Mouse (Mus musculus) forelimb bud, embryonic 11.5 days (tissue): ENCODE results near the gene 4930451I11Rik.
A peak's percentile ranks its signal among the peaks of the same experiment; 100 is the strongest.

ENCODE experiments used
- DNase-seq: peaks from one replicate; pipeline ENCODE4 v3.0.0-alpha.2; 2012; ENCODE audit warnings: low read depth, low spot score

4930451I11Rik gene

DNA sequence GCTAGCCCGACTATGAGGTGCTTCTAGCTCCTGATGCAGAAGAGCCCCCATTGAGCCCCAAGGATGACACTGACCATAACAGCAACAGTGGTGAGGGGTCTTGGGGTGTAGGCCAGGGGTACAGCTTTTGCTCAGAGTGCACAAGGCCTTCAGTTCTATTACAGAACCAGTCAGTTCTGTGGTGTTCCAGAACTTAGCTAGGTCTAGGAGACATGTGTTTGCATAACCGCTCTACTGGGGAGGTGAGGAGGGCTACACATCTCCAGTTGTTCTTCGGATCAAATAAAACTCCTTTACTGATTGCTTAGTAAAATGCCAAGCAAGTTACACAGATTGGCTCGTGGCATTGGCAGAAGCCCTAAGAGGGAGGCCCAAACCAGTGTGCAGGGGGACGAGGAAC lies at the start of gene 4930451I11Rik:
Gene 4930451I11Rik (minus strand): TSS at position 101 of the 400 bp plus-strand sequence.
- no peak for DNase-seq

DNA sequence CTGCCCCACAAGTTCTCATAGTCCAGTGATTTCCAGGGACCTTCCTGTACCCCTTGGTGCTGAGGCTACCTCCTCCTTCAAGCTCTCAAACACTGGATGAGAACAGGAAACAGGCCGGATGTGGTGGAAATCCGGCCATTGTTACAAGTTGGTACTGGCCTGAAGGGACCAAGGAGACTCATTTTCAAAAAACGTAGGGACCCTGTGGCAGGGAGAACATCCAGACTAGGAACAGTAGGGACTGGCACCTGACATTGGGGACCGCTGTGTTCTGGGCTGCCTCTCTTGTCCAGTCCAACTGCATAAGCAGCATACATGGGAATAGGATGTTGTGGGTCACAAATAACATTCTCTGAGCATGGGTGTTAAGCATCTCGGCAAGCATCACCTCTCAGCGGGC lies 49.6 kb upstream of the 4930451I11Rik start:
- no peak for DNase-seq

DNA sequence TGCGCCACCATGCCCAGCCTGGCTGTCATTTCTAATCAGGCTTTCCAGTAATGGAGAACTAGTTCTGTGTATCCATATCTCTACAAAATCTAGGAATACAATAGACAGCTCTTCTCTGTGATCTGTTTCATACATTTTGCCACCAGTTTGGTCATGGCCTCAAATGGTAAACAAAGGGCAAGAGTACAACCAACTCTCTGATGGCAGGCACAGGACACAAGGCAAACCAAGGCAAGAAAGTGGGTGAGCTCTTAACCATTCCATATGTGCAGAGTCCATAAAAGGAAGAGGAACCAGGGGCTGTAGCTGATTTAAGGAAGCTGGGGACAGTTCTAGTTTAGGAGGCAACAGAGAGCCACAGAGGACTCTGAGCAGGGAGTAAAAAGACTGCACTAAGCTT lies 45.8 kb upstream of the 4930451I11Rik start:
- no peak for DNase-seq

DNA sequence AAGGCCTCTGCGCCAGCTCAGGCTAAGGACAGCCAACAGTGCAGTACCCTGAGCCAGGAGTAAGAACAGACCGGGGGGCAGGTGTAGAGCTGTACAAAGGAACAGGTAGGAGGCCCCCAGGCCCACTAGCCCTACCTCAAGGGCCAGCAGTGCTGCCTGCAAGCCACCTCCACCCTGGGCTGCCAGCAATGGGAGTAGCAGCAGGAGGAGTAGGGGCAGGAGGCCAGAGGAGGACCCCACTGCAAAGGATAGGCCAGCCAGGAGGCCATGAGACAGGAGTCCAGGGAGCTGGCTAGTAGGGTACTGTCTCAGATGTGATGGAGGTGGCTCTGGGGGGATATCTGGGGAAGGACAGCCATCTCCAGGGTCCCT lies 39.1 kb upstream of the 4930451I11Rik start:
- no peak for DNase-seq

DNA sequence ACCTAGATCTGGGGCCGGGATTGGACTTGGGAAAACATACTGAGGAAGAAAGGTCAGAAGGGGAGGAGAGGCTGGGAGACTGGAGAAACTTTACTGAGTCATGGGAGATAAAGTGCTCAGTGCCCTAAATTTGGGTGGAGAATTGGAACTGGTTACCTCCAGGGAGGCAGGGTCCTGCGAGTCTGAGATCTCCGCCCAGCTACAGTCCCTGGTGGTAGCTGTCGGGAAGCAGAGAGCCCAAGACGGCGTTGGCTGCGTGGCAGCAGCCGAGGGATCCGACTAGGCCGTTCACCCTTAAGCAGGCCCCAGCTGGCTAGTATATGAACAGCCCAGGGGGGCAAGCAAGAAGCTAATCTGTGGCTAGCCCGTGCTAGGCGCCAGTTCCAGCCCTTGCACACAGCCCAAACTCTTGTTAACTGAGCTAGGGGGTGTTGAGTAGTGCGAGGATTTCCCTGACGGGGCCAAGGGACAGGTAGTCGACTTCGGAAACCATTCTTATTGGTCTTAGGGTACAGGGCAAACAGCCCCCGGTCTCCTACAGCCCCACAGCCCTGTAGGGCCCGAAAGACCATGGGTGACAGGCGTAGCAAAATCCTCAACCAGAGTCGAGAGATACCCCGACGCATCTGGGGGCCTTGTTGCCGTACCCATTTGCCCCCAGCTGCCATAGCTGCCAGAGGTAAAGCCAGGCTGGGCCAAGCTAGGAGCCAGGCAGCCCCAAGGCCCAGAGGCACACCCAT lies 38.5 kb upstream of the 4930451I11Rik start:
- DNase-seq, result no peak

DNA sequence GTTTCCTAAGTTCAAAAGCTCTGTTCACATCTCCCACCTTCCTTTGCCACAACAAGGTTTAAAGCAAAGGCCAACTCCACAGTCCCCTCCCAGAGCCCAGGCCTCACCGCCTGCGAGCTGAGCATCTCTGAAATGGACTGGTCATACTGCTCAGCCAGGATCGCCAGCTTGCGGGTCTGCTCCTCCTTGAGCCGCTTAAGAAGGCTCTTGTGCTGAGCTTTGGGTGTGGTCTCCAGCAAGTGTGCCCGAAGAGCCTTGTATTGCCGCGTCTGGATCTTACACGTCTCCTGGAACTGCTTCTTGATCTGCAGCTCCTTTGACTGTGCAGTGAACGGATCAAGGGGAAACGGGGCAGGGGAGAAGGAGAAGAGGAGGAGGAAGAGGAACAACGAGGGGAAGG lies 36.6 kb upstream of the 4930451I11Rik start:
- no peak for DNase-seq

DNA sequence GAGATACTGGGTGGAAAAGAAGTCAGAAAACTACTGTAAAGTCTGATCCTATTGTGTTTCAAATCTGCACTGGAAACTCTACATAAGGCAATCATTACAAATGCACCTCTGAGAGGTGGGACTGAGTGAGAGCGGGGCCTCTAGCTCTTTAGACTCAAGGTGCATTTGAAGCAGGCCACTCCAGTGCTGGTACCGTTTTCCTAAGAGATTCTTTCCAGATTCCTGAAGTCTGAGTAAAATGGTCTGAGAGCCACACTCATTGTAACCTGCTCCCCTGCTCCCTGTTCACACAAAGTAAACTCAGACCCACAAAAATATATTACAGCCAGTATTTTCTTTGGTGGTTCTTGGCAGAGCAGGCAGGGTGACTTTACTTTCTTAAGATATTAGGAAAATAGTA lies 36.1 kb upstream of the 4930451I11Rik start:
- DNase-seq, result no peak

DNA sequence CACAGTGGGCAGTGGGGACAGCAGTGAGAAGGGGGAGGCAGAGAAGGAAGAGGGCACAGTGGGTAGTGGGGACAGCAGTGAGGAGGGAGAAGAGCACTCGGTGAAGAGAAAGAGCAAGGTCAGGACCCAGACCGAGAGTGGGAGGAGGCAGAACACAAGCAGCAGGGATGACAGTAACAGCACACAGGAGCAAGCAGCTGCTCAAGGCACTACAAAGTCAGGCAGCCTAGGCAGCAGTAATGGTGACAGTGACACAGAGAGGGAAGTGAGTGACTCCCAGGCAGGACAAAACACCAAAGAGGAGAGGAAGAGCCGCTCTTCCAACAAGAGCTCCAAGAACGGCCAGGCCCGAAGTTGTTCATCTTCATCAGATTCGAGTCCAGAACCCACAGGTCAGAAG lies 32.4 kb upstream of the 4930451I11Rik start:
- no peak for DNase-seq

DNA sequence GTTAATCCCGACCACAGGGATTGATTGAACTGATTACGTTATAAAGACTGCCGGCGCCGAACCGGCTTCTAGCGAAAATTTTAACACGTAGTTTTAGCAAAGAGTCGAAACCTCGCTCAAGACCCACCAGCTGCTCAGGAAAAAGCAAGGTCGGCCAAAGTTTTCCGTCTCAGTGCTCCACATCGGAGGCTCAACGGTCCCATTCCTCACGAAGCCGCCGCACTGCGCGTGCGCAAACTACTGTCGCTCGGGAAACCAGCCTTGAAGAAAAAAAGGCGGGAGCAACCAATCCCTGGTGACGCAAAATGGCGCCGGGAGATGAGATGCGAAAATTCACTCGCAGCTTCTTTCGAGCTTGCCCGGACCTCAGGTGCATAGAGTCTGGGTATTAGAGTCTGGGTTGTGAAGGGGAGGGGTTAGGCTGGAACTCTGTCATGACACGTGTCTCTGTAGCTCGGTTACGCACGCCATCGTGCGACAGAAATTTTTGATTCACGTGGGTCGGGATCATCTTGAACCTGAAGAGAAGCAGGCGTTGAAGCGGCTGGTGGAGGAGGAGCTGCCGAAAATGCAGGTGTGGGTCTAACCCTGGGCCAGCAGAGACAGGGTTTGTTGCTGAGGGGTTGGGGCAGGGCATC lies 30.8 kb upstream of the 4930451I11Rik start, which contains the start of gene Ino80e:
Gene Ino80e (minus strand): TSS at position 231 of the 638 bp plus-strand sequence.
- peak; percentile 97 for DNase-seq

DNA sequence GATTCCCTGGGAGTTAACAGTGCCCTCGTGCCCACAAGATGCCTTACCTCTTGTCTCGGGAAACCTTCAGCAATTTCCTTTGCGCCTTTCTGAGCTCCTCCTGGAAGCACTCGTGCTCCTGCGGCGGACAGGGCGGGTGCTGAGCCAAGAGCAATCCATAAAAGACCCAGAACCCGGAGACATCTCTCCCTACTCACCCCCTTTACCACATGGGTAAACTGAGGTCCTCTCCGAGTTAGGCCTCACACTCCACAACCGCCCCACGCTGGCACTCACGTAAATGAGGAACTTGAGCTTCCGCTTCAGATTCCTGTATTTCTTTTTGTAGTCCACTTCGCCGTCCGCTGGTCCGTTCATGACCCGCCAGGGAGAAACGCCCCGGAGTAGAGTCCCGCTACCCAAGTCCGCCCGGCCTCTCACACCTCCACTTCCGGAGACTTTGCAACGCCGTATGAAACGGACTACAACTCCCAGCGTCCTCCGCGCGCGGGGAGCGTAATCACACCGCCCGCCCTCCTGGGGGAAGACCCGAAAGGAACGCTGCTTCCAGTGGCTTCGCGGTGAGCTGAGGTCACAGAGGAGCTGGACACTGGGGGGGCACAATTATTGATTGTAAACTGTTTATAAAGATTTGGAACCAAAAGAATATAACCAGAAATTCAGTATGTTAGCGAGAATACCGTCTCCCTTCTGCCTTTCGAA lies 30.1 kb upstream of the 4930451I11Rik start, which contains the start of gene Hirip3:
Gene Hirip3 (plus strand): TSS at position 544 of the 702 bp plus-strand sequence.
- DNase-seq, result peak; percentile 94

DNA sequence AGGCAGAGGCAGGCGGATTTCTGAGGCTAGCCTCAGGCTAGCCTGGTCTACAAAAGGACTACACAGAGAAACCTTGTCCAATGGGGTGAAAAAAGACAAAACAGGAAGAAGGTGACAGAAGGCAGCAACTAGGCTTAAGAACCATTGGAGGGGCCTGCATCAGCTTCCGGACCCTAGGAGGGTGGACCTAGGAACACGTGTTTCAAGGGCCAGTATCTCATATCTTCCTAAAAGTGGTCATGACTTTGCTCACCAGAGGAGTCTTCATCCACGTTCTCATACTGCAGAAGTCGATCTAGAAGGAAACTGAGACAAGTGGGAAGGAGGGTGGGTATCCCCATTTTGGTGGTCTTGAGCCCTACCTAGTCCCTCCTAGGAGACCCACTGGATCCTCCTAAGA lies 29.5 kb upstream of the 4930451I11Rik start:
- no peak for DNase-seq

DNA sequence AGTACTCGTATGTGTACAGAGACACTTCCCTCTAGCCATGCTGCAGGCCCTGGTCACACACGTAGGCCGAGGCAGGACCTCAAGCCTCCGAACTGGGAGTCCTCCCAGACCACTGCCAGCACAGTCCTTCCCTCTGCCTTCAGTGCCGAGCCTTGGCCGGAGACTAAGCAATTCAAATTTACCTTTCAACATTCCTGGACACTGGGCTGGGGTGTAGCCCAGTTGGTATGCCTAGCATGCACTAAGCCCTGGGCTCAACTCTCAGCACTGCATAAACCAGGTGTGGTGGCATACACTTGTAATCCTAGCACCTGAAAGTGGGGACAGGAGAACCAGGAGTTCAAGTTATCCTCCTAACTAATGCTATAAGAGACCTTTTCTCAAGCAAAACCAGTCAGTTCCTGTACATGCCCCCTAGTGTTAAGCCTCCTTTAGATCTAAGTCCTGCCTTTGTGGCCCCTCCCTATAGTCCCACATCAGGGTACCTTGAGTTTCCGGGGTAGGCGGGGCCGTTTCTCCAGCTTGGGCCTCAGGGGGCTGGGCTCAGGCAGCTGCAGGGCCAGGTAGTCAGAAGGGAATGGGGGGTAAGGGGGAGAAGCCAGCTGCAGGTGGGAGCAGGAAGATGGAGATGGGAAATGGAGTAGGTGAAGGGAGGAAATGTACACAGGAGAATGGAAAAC lies 25.4 kb upstream of the 4930451I11Rik start:
- DNase-seq, result no peak

DNA sequence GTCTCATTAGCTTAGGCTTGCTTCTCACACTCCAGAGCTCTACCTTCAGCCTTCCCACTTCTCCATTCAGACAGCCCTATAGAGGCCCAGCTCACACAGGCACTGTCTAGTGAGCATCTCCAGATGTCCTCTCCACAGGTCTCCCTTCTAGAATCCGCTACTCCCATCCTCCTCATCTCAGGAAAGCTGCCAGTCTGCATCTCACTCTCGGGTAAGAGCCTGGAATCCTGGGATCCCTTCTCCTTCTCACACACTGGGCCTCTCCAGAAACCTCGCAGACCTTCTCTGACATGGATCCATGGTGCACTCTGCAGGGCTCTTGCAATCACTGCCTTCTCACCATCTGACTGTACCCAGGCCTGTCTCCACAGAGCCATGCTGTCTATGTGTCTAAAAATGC lies 24.2 kb upstream of the 4930451I11Rik start:
- no peak for DNase-seq

DNA sequence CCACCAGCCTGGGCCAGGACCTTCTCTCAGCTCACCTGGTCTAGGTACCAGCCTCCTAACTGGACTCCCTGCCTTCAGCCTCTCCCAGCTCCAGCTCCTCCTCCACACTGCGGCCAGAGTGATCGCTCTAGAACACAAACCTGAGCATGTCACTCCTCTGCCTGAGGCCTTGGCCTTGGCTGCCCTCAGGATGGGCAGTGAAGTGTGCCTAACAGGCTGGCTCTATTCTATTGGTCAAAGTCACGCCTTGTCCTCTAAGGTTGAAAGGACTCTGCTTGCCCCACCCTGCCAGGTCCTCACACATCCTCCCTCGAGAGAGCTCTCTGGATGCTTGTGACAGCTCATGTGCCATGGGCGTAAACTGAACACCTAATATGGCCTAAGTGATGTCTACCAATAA lies 22.0 kb upstream of the 4930451I11Rik start:
- DNase-seq, result no peak

DNA sequence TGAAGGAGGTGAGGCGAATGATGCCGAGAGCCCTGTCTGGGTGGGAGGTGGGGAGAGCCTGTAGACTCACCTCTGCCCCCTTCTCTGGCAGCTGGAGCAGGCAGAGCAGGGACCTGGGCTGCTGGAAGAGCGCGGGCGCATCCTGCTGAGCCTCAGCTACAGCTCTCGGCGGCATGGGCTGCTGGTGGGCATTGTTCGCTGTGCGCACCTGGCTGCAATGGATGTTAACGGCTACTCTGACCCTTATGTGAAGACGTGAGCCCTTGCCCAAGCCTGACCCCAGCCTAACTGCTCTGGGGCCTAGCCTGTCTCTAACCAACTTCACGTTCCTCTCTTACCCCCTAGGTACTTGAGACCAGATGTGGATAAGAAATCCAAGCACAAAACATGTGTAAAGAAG lies 19.8 kb upstream of the 4930451I11Rik start:
- no peak for DNase-seq

DNA sequence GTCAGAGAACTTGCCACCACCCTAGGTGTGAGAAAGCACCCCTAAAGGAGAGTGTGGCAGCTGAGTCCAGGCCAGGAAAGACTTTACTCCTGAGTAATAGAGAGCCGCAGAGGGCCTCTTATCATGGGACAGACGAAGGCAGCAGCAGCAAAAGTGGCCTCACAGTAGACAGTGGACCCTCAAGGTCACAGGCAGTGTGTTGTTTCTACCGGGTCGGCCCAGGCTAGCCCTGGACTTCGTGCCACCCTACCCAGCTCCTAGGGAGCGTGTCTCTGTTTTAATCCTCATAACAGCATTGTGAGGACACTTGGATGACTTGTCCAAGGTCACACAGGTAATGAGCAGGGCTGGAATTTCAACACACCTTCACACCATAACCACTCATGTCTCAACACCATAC lies 18.7 kb upstream of the 4930451I11Rik start:
- DNase-seq, result no peak

DNA sequence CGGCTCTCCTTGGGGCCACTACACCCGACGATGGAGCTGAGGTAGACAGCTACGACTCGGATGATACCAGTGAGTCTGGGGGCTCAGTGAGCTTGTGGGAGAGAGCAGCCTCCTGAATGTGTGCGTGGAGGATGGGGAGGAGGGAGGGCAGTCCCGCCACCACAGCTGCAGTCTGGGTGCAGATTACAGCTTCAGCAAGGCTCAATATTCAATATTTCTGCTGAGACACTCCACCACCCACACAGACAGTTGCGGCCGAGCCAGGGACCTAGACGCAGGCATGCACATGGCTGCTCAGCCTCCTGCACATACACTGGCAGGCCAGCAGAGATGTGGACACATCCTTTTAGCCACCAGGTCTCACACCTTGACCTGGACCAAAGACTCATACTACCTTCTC lies 17.4 kb upstream of the 4930451I11Rik start:
- no peak for DNase-seq

DNA sequence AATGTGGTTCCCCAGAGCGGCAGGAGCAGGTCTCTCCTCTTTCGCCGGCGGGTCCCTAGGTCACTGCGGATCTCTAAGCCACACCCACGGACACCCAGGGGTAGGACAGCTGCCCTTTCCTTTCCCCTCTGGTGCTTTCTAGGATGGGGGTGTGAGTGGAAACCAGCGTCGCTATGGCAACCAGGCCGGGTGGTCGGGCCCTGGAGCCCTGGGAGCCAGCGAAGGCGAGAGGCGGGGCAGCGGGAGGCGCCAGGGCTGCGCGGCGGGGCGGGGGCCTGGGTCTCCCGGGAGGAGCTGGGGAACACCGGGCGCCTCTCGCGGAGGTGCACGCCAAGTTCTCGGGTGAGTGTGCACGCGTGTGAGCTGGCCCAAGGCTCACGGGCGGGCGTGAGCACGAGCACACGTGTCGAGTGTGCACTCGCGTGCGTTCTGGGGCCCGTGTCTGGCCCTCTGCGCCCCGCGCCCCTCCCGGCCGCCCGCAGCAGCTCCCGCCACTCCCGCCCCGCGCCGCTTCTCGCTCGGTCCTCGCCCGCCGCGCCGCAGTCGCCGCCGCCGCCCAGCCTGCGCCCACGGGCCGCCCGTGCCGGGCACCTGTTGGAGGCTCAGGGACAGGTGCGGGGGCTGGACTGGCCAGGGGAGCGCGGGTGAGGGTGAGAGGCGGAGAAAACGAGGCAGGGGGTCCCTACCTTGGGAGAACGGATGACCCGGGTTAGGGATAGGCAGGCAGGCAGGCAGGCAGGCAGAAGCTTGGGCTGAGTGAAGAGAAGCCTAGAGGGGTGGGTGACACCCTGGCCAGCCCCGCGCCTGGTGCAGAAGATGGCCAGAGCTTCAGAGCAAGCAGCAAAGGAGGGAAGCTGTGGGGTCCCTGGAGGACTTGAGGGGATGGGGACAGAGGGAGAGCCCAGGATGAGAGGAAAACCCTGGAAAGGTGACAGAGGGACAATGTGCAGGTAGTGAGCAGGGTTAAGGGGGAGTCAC lies 16.3 kb upstream of the 4930451I11Rik start:
- peak; percentile 26 for DNase-seq

DNA sequence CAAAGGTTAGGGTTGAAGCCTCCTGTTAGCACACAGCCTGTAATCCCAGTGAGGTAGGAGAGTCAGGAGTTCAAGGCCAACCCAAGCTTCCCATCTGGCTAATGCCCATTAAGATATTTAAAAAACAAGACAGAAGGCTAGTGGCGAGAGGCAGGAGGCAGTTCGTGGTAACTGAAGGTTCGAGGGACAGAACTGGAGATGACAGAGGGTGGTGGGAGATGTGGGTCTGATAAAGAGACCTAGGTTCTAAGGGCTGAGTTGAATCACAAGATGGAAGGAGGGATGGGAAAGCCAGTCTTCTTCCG lies 15.6 kb upstream of the 4930451I11Rik start, which contains the start of gene Doc2a:
Gene Doc2a (plus strand): TSS at position 301 of the 305 bp plus-strand sequence.
- no peak for DNase-seq

DNA sequence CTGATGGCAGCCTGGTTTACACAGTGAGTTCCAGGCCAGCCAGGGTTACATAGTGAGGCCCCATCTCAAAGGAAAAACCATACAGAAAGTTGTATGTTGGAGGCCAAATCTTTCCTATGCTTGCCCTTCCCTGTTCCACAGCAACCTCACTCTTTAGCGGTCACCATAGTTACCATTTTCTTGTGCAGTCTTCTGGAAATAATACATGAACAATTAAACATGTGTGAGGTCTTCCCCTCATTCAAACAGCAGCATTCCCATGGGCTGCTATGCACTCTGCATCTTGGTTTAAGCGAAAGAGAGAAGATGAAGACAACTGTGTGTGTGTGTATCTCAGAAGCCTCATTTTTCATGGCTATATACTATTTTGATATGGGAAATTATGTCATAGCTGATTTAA lies 14.1 kb upstream of the 4930451I11Rik start:
- no peak for DNase-seq

DNA sequence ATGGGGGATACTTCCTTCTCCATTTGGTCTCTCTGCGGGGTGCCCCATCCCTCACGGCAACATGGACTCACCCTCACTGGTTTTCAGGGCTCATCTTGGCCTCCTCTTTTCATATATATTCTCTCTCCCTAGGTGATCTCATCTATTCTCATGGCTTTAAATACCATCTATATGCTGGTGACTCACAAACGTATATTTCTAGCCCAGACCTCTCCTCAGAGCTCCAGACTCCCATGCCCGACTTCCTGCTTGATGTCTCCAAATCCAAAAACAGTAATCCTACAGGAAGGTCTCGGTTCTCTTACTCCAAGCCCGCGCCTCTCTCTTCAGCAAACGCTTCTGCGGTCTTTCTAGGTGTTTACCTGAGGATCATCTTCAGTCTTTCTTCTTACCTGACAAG lies 11.8 kb upstream of the 4930451I11Rik start:
- DNase-seq, result no peak
